Mouse (Mus musculus) layer of hippocampus, adult 18-20 months (tissue): ENCODE data around the gene Ccdc6. TPM values are rescaled to one million over a fixed set of nuclear protein-coding genes. Genes with fewer than 3 reads are reported as not detected.

Source experiments
- DNase-seq, 2 experiments: peaks; one replicate each; pipeline ENCODE4 v3.0.0; 2022; ENCODE audit warnings: low spot score in 2 of 2
- total RNA-seq, 2 experiments: library from RNA; stranded (reverse); gene quantifications; 2 replicates each; pipeline ENCODE4 v1.2.3; 2021

The Ccdc6 gene
- total RNA-seq, 2 experiments from 2014 or later: 72.0 to 73.6 TPM

DNA sequence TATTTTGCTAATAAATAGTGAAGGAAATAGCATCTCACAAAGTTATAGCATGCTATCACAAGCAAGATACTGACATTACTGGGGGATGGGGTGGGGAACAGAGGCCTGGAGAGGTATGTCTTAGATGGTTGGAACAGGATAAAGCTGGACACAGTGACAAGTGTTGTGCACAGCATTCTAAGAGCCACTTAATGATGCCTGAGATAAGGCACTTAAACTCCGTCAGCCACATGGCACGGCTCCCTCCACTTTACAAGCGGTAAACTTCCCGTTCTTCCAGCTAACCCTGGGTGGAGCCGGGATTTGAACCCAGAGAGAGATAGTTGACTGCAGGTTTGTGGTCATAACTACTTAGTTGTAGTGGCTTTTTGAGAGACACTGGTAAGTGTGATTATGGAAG, 69.5 kb downstream of the Ccdc6 start:
- no peak for DNase-seq

DNA sequence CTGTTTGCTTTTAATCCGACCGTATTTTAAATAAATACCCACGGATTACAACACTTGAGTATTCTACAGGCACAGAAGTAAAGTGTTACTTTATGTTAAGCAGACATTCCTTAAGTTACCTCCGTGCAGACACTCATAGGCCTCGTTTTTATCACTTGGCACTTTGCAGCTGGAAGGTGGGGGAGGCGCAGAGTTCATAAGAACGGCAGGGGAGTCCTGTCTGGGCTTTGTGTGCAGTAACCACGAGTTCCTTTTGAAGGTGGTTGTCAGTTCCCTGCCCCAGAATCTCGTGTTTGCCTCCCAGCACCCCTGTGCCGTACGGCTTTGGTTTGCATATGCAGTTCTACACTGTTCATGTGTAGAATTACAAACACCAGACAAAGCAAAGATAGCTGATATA, 70.7 kb downstream of the Ccdc6 start:
- no peak for DNase-seq

DNA sequence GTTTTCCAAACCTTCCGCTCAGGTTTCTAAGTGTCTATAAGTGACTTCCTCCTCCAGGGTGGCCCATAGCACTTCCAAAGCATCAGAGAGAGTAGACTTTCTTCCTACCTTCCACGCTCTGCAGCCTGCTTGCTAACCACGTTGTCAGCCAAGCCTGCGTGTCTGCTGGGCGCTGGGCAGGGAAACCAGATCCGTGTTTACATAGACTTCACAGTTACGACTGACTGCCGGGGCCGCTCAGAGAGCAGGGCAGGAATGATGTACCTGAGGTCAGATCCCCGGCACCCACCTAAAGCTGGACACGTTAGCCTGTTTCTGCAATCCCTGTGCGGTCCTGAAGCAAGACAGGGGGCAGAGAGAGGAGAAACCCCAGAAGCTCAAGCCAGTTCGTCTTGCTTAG, 71.5 kb downstream of the Ccdc6 start:
- no peak for DNase-seq

GRCm38 (mm10) chr10:70169044-70169443, 72.1 kb downstream of the Ccdc6 start:
- DNase-seq: peak; percentile 44 to 59

- DNase-seq: peak in 1 of 2 experiments; percentile 73
These were observed 76.4 kb downstream of the Ccdc6 start for GRCm38 (mm10) chr10:70173314-70173713.

DNA sequence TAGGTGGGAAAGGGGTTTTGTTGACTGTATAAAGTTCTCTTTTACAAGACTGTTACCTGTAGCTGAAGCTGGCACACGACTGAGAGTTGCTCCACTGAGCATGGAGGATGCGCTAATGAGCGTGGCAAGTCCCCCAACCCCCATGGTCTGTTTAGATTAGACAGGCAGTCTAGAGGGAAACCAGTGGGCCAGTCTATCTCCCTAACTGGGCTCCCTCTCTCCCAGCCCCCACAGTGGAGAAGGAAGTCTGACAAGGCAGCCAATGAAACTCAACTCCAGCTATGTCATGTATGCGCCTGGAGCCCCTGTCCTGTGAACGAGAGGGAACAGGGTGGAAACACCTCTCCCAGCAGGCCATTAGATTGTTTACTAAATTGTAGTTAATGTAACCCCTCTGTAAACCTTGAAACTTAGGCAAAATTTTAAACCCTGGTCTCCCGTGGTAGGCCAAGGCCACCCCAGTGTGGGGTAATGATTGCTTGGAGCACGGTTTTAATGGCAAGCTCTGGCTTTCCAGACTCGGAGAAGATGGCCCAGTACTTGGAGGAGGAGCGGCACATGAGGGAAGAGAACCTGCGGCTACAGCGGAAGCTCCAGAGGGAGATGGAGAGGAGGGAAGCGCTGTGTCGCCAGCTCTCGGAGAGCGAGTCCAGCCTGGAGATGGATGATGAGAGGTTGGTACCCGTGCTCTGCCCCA, 77.7 kb downstream of the Ccdc6 start:
- DNase-seq: no peak

DNA sequence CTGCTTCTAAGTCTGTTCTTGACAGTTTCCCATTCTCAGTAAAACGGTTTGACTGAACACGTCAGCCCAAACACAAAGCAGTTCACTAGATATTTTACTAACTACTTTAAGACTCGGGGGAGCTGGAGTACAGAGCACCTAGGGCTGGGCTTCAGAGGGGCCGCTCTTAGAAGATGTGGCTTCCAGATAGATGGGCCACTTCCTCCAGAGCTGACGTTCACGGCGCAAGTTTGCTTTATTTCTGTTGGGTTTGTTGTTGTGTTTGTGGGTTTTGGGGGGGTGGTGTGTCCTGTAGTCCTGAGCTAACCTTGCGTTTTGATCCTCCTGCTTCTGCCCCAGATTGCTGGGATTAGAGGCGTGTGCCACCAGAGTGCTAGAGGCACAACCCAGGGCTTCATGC, 83.8 kb downstream of the Ccdc6 start:
- no peak for DNase-seq

DNA sequence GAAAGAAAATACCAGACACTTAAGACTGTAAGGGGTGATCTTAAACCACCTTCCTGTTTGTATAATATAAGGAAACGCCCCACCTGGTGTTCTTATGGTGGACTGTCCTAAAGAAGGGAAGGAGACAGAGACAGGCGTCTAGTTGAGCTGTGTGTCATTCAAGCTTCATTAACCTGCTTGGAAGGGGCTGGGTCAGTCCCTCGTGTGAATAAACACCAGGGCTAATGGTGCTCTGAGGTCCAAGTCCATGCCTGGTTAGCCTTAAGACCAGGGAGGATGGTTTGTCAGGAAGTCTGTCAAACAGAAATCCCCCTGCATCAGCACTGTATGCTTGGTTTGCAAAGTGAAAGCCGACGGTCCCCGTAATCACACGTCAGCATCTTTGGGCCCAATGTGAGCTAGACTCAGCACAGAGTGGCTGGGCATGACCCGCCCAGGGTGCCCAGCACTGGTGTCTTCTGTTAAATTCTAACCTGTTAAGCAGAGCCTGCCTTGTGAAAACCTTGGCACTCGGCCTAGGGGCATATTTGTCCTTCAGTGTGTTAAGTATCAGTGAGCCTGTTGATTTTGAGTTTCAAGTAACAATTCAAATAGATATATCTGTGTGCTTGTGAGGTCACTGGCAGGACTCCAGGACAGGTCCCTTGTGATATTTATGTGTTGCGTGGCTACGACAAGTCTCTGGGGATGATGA, 84.5 kb downstream of the Ccdc6 start:
- DNase-seq: no peak

DNA sequence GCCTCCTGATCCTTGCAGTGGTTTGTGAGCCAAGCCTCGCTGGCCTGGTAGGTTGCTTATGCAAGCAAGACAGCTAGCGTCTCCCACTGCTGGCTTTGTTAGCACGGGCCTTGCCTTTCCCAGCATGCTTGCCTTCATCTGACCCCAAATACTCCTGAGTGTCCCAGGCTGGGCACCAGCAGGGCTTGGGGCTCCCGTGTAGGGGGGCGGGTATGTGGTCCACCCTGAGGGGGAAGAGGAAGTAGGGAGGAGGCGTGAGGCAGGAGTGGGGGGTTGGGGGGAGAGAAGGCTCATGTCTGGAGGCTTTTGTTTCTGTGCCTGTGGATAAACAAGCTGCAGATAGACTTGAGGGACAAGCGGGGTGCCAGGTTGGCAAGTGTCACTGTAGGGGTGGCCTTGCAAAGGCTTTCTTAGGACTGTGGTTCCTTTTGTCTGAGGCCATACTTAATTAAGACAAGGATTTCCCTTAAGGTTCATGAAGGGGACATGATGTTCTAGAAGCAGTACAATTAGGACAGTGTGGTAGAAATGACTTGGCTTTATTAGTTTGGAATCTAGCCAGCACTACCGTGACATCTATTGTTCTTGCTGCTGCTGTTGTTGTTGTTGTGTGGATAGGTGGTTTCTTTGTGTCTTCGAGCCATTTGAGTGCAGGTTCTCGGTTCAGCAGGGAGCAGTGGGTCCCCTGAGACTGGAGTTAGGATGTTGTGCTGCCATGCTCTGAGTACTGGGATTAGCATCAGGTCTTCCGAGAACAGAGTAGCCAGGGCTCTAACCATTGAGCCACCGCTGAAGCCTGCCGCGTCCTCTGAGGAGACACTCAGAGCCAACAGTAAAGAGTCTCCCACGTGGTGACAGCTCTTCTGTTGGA, 86.5 kb downstream of the Ccdc6 start:
- no peak for DNase-seq

- no peak for DNase-seq
These were observed 89.2 kb downstream of the Ccdc6 start for GRCm38 (mm10) chr10:70186136-70186535.

DNA sequence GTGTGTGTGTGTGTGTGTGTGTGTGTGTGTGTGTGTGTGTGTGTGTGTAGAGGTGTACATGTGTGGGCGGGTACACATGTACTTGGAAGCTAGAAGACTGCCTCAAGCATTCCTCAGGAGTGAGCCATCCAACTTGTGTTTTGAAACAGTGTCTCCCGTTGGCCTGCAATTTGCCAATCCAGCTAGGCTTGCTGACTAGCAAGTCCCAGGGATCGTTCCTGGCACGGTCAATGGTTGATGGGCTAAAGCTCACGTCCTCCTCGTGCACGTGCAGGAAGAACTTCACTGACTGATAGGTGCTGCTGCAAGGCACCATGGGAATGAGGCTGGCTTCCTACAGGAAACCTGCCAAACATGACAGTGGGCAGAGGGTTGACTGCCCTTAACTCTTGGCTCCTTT, 89.7 kb downstream of the Ccdc6 start:
- no peak for DNase-seq

GRCm38 (mm10) chr10:70189864-70190263, 92.9 kb downstream of the Ccdc6 start:
- DNase-seq: no peak

- no peak for DNase-seq
These were observed 97.4 kb downstream of the Ccdc6 start for GRCm38 (mm10) chr10:70194283-70194682.

DNA sequence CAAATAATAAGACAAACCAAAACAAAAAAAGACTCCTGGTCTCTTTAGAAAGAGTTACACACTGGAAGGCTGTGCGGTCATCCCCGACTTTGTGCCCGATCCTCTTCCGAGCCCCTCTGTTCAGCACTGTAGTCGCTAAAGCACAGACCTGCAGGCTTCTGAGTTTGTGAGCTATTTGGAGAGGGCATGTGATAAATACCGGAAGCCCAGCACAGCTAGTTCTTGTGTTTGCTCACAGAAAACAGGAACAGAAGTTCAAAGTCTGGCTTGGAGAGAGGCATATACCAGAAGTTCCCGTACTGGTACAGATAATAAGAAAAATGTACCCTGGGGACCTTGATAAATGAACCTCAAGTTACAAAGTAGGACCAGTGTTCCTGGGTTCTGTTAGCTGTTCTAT, 98.4 kb downstream of the Ccdc6 start:
- no peak for DNase-seq

DNA sequence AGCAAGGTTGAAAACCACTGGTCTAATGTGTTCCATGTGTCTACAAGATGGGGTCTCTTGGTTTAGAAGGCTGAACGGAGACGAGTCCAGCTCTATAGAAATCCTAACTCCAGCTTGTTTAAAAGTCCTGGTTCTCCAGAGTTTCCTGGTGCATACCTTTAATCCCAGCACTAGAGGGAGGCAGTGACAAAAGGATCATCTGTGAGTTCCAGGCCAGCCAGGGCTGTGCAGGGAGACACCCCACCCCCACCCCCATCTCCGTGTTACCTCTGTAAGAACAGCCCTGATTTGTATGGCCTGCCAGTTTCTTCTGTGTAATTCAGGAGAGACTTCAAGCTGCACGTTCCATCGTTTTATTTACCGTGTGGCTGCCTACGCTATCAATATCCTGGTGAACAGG, 98.9 kb downstream of the Ccdc6 start:
- DNase-seq: no peak

DNA sequence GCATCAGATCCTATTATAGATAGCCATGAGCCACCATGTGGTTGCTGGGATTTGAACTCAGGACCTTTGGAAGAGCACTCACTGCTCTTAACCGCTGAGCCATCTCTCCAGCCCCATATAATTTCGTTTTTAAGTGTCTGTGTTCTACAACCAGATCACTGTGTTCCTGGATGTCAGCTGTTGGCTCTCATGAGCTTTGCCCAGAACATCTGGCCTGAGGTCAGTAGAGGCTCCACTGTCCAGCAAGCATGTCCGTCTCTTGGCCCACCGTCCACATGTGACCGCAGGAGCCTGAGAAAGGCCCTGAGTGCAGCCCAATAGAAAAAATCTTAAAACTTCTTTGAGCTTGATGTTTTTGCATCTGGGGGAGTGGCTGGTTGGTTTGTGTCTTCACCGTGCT, 99.7 kb downstream of the Ccdc6 start:
- no peak for DNase-seq

GRCm38 (mm10) chr10:70197601-70198000, 100.7 kb downstream of the Ccdc6 start:
- DNase-seq: no peak

GRCm38 (mm10) chr10:70198012-70198411, 101.1 kb downstream of the Ccdc6 start:
- DNase-seq: no peak

GRCm38 (mm10) chr10:70198951-70199463, 102.1 kb downstream of the Ccdc6 start:
- no peak for DNase-seq

DNA sequence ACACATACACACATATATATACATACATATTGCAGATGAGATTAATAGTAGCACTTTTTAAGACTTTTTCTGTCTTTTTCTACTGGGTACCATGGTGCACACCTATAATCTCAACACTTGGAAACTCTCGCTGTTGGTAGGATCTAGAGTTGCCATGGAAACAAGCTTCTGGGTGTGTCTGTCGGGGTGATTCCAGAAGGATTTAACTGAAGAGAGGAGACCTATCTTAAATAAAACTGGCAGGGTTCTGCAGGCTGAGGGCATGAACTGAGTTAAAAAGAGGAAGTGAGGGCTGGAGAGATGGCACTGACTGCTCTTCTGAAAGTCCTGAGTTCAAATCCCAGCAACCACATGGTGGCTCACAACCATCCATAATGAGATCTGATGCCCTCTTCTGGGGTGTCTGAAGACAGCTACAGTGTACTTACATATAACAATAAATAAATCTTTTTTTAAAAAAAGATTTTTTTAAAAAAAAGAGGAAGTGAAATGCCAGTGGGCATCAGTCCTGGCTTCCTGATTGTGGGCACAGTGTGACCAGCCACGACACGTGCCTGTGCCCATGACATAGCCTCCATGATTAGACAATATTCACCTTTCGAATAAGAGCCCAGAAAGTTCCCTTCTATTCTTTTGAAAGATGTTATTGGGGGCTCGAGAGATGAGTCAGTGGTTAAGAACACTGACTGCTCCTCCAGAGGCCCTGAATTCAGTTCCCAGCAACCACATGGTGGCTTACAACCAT, 102.7 kb downstream of the Ccdc6 start:
- DNase-seq: no peak

GRCm38 (mm10) chr10:70200889-70201500, 104.1 kb downstream of the Ccdc6 start:
- DNase-seq: no peak
